Mouse (Mus musculus) layer of hippocampus, postnatal 10 days (tissue): Measurements from ENCODE around the gene Cacnb4. TPM values are rescaled to one million over a fixed set of nuclear protein-coding genes. Genes with fewer than 3 reads are reported as not detected.

Experiments used
- DNase-seq, 2 experiments: peaks; one replicate each; pipeline ENCODE4 v3.0.0; 2021; ENCODE audit warnings: low spot score in 2 of 2
- long read RNA-seq: library from polyadenylated mRNA; stranded (forward); transcript quantifications from one replicate; pipeline ENCODE4 v2.0.0, GENCODE M21; 2023
- total RNA-seq, 2 experiments: library from RNA; stranded (reverse); gene quantifications; 2 replicates each; pipeline ENCODE4 v1.2.3; 2021

Cacnb4 gene
- 10 to 100 TPM; 59.9 to 73.7 TPM for total RNA-seq
- long read RNA-seq, full-length matches to known transcripts = 4 of 15 reads
- long read RNA-seq, partial matches to known transcripts = 1 of 15 reads
- long read RNA-seq, other reads (novel, unspliced or antisense) = 10 of 15 reads

- DNase-seq = peak; percentile 59 to 71
Measured at GRCm38 (mm10) chr2:52676023-52676912, at the start of gene Cacnb4. Gene Cacnb4 (minus strand): TSS chr2:52676831.

GRCm38 (mm10) chr2:52720231-52721025 lies 43.8 kb upstream of the Cacnb4 start:
- DNase-seq = no peak

GRCm38 (mm10) chr2:52717076-52717475 lies 40.4 kb upstream of the Cacnb4 start:
- no peak for DNase-seq

GRCm38 (mm10) chr2:52715538-52715937 lies 38.9 kb upstream of the Cacnb4 start:
- DNase-seq = no peak

GRCm38 (mm10) chr2:52714111-52714510 lies 37.5 kb upstream of the Cacnb4 start:
- no peak for DNase-seq

- no peak for DNase-seq
Measured at GRCm38 (mm10) chr2:52710804-52711203, 34.2 kb upstream of the Cacnb4 start.

GRCm38 (mm10) chr2:52709417-52709816 lies 32.8 kb upstream of the Cacnb4 start:
- no peak for DNase-seq

- no peak for DNase-seq
Measured at GRCm38 (mm10) chr2:52701368-52702036, 24.9 kb upstream of the Cacnb4 start.

GRCm38 (mm10) chr2:52700352-52700751 lies 23.7 kb upstream of the Cacnb4 start:
- no peak for DNase-seq

GRCm38 (mm10) chr2:52694604-52695003 lies 18.0 kb upstream of the Cacnb4 start:
- DNase-seq = no peak

- DNase-seq = no peak
Measured at GRCm38 (mm10) chr2:52691745-52692144, 15.1 kb upstream of the Cacnb4 start.

GRCm38 (mm10) chr2:52686601-52687000 lies 10.0 kb upstream of the Cacnb4 start:
- no peak for DNase-seq

- no peak for DNase-seq
Measured at GRCm38 (mm10) chr2:52677589-52677988, 958 bp upstream of the Cacnb4 start.

- DNase-seq = peak in 1 of 2 experiments; percentile 36
Measured at GRCm38 (mm10) chr2:52676913-52677303, 277 bp upstream of the Cacnb4 start.

GRCm38 (mm10) chr2:52675278-52675987 lies 1.2 kb downstream of the Cacnb4 start:
- peak in 1 of 2 experiments; percentile 29 for DNase-seq

- peak; percentile 16 to 34 for DNase-seq
Measured at GRCm38 (mm10) chr2:52674886-52675277, 1.7 kb downstream of the Cacnb4 start.

GRCm38 (mm10) chr2:52673172-52673571 lies 3.5 kb downstream of the Cacnb4 start:
- no peak for DNase-seq

- peak in 1 of 2 experiments; percentile 39 for DNase-seq
Measured at GRCm38 (mm10) chr2:52670733-52671132, 5.9 kb downstream of the Cacnb4 start.

- DNase-seq = no peak
Measured at GRCm38 (mm10) chr2:52668480-52668879, 8.2 kb downstream of the Cacnb4 start.

- DNase-seq = no peak
Measured at GRCm38 (mm10) chr2:52656722-52657121, 19.9 kb downstream of the Cacnb4 start.

- DNase-seq = no peak
Measured at GRCm38 (mm10) chr2:52654541-52654940, 22.1 kb downstream of the Cacnb4 start.
